ENCODE assay signal across 8 mouse cellular contexts in genomic region chr2:25111184-25111791, GRCm38 (mm10). TPM values are rescaled to one million over a fixed set of nuclear protein-coding genes. Genes with fewer than 3 reads are reported as not detected.
DNase-seq lines count a peak whose midpoint lies in the region; ATAC-seq and TF ChIP-seq lines count a peak whose summit lies in the region.

No protein-coding gene starts in this region.

- H3K27ac ChIP-seq in hindbrain, embryonic 10.5 days: peak overlapping the region; percentile 68
- H3K27ac ChIP-seq in hindbrain, embryonic 14.5 days: no peak overlapping the region
- H3K27ac ChIP-seq in hindbrain, embryonic 16.5 days (ENCODE audit: low read depth, low read length): no peak overlapping the region
- H3K27ac ChIP-seq in lung, embryonic 14.5 days (ENCODE audit: low read depth): peak overlapping the region; percentile 61
- H3K27ac ChIP-seq in left cerebral cortex, adult 2 months: no peak overlapping the region
- H3K27ac ChIP-seq in thymus, adult 2 months (ENCODE audit: control insufficient read depth, insufficient read depth, low read length): no peak overlapping the region

- TF ChIP-seq CTCF in Patski (IDR thresholded peaks at IDR 0.05): no peak
- TF ChIP-seq CTCF in lung, embryonic 14.5 days (IDR thresholded peaks at IDR 0.05; ENCODE audit: low read depth): no peak
- no peak for TF ChIP-seq CTCF in left cerebral cortex, adult 2 months (IDR thresholded peaks at IDR 0.05)
- TF ChIP-seq CTCF in thymus, adult 2 months (IDR thresholded peaks at IDR 0.05; ENCODE audit: borderline replicate concordance, control insufficient read depth, extremely low read depth, insufficient read depth, low read length, poor library complexity): no peak

- H3K4me3 ChIP-seq in hindbrain, embryonic 10.5 days: no peak overlapping the region
- no peak overlapping the region for H3K4me3 ChIP-seq in hindbrain, embryonic 14.5 days (replicated peaks; ENCODE audit: low read length)
- no peak overlapping the region for H3K4me3 ChIP-seq in hindbrain, embryonic 16.5 days (ENCODE audit: low read length)
- no peak overlapping the region for H3K4me3 ChIP-seq in lung, embryonic 14.5 days (ENCODE audit: low read depth, low read length)
- no peak overlapping the region for H3K4me3 ChIP-seq in left cerebral cortex, adult 2 months
- no peak overlapping the region for H3K4me3 ChIP-seq in thymus, adult 2 months (ENCODE audit: control insufficient read depth, insufficient read depth, low read length)

- H3K4me1 ChIP-seq in hindbrain, embryonic 10.5 days (replicated peaks): peaks cover 28% of the 10 kb centered on the region
- H3K4me1 ChIP-seq in hindbrain, embryonic 14.5 days (replicated peaks; ENCODE audit: control insufficient read depth, insufficient read depth, low read length): 0 out of 2 replicates have a peak, but pooled peaks cover 2% of the 10 kb centered on the region
- no peaks in the 10 kb centered on the region for H3K4me1 ChIP-seq in hindbrain, embryonic 16.5 days (ENCODE audit: control insufficient read depth, insufficient read depth, low read depth, low read length)
- H3K4me1 ChIP-seq in lung, embryonic 14.5 days (ENCODE audit: insufficient read depth): no peaks in the 10 kb centered on the region
- H3K4me1 ChIP-seq in thymus, adult 2 months (replicated peaks; ENCODE audit: control insufficient read depth, insufficient read depth, low read length): peaks cover 8% of the 10 kb centered on the region

- H3K9ac ChIP-seq in hindbrain, embryonic 14.5 days: no peak overlapping the region
- H3K9ac ChIP-seq in hindbrain, embryonic 16.5 days (ENCODE audit: low read depth, low read length): no peak overlapping the region
- H3K9ac ChIP-seq in lung, embryonic 14.5 days: no peak overlapping the region

- intact Hi-C loops in left cerebral cortex, adult 2 months (cut with DNase I): no loop called here

- no peaks in the 10 kb centered on the region for H3K36me3 ChIP-seq in hindbrain, embryonic 10.5 days
- H3K36me3 ChIP-seq in hindbrain, embryonic 14.5 days (replicated peaks; ENCODE audit: control insufficient read depth, insufficient read depth): no peaks in the 10 kb centered on the region
- no peaks in the 10 kb centered on the region for H3K36me3 ChIP-seq in hindbrain, embryonic 16.5 days (ENCODE audit: control insufficient read depth, insufficient read depth, low read length)
- H3K36me3 ChIP-seq in lung, embryonic 14.5 days (ENCODE audit: insufficient read depth): no peaks in the 10 kb centered on the region
- no peaks in the 10 kb centered on the region for H3K36me3 ChIP-seq in thymus, adult 2 months (ENCODE audit: control insufficient read depth, insufficient read depth, low read length)

- no peaks in the 10 kb centered on the region for H3K9me3 ChIP-seq in hindbrain, embryonic 10.5 days
- H3K9me3 ChIP-seq in hindbrain, embryonic 14.5 days (ENCODE audit: control insufficient read depth, low read length): no peaks in the 10 kb centered on the region
- no peaks in the 10 kb centered on the region for H3K9me3 ChIP-seq in hindbrain, embryonic 16.5 days (ENCODE audit: control insufficient read depth, low read length)
- no peaks in the 10 kb centered on the region for H3K9me3 ChIP-seq in lung, embryonic 14.5 days (ENCODE audit: low read depth, low read length)

- CTCF ChIA-PET in Patski (lab: Charles Lee): interaction anchor here (1.0 to 1.5 kb wide), 2 partner anchors 9 to 10 kb away, joined by 4 to 5 read pairs; no protein-coding TSS in a partner anchor

- POLR2A ChIA-PET in Patski (lab: Charles Lee): no interaction called here

- H3K4me2 ChIP-seq in hindbrain, embryonic 14.5 days (replicated peaks): no peak overlapping the region
- H3K4me2 ChIP-seq in hindbrain, embryonic 16.5 days (ENCODE audit: low read length): no peak overlapping the region
- H3K4me2 ChIP-seq in lung, embryonic 14.5 days: no peak overlapping the region

- ATAC-seq in hindbrain, embryonic 14.5 days (ENCODE audit: low FRiP score): no peak
- peak; percentile 64 for ATAC-seq in Patski
- peak; percentile 61; the same call in 1 of the 2 replicates for ATAC-seq in hindbrain, embryonic 16.5 days
- ATAC-seq in lung, embryonic 14.5 days (ENCODE audit: insufficient read depth): peak; percentile 70

- in situ Hi-C loops in Patski (cut with MboI; ENCODE audit: low pct_unique_long_range_greater_than_20kb): no loop called here

- peak; percentile 19 for DNase-seq in hindbrain, embryonic 10.5 days (ENCODE audit: low spot score)
- DNase-seq in hindbrain, embryonic 14.5 days (ENCODE audit: low spot score): no peak
- DNase-seq in Patski (ENCODE audit: low read depth, low spot score): no peak
- peak; percentile 36 for DNase-seq in lung, embryonic 14.5 days
- DNase-seq in left cerebral cortex, adult 2 months (ENCODE audit: extremely low spot score in 1 of 2, low spot score in 2 of 2): no peak
- DNase-seq in layer of hippocampus, postnatal 25 days (ENCODE audit: extremely low spot score in 1 of 2, low spot score in 1 of 2): no peak
- DNase-seq in thymus, adult 2 months: no peak

- H3K27me3 ChIP-seq in hindbrain, embryonic 10.5 days (ENCODE audit: insufficient read depth, poor library complexity, severe bottlenecking): no peaks in the 10 kb centered on the region
- no peaks in the 10 kb centered on the region for H3K27me3 ChIP-seq in hindbrain, embryonic 14.5 days (ENCODE audit: control insufficient read depth, insufficient read depth, low read length)
- H3K27me3 ChIP-seq in Patski: no peaks in the 10 kb centered on the region
- no peaks in the 10 kb centered on the region for H3K27me3 ChIP-seq in hindbrain, embryonic 16.5 days (replicated peaks; ENCODE audit: control insufficient read depth, insufficient read depth, low read length)
- H3K27me3 ChIP-seq in lung, embryonic 14.5 days (ENCODE audit: insufficient read depth, low read length): no peaks in the 10 kb centered on the region
- H3K27me3 ChIP-seq in thymus, adult 2 months (ENCODE audit: control insufficient read depth, insufficient read depth, low read length): no peaks in the 10 kb centered on the region

- no peak for TF ChIP-seq POLR2A in thymus, adult 2 months (IDR thresholded peaks at IDR 0.05; ENCODE audit: control insufficient read depth, extremely low read depth, insufficient read depth, low read length, poor library complexity)

- WGBS in hindbrain, embryonic 10.5 days: 53% methylated on average over 9 of the region's 9 CpGs
- WGBS in hindbrain, embryonic 14.5 days: 44% methylated on average over 9 of the region's 9 CpGs
- 48% methylated on average over 9 of the region's 9 CpGs for WGBS in hindbrain, embryonic 16.5 days
- 51% methylated on average over 9 of the region's 9 CpGs for WGBS in lung, embryonic 14.5 days
- WGBS in thymus, adult 2 months: 6% methylated on average over 9 of the region's 9 CpGs

RNA-seq across cellular contexts. Expression of gene Noxa1, which starts 16.3 kb away (rescaled TPM):
- polyA plus RNA-seq in hindbrain, embryonic 10.5 days (2016; fragmentation: Nextera tagmentation; extraction: Ambion mirVana): 0.22 and 0.38 TPM in 2 replicates
- polyA plus RNA-seq in hindbrain, embryonic 14.5 days (2014; fragmentation: Nextera tagmentation; extraction: Ambion mirVana): not detected in 2 replicates
- polyA plus RNA-seq in Patski (2021): not detected
- polyA plus RNA-seq in hindbrain, embryonic 16.5 days (2015; fragmentation: Nextera tagmentation; extraction: Ambion mirVana): not detected in 2 replicates
- 0.41 and 0.68 TPM in 2 replicates for polyA plus RNA-seq in lung, embryonic 14.5 days (2014; fragmentation: Nextera tagmentation; extraction: Ambion mirVana)
- not detected for total RNA-seq in left cerebral cortex, adult 2 months (2021)
- total RNA-seq in layer of hippocampus, postnatal 25 days (2021): not detected
- polyA plus RNA-seq in thymus, adult 2 months (2012; rRNA removed): 0.24 and 0.44 TPM in 2 replicates

RNA-seq across cellular contexts. Expression of gene Entpd8, which starts 31.2 kb away (rescaled TPM):
- not detected in 2 replicates for polyA plus RNA-seq in hindbrain, embryonic 10.5 days (2016; fragmentation: Nextera tagmentation; extraction: Ambion mirVana)
- polyA plus RNA-seq in hindbrain, embryonic 14.5 days (2014; fragmentation: Nextera tagmentation; extraction: Ambion mirVana): 0.21 TPM in 1 of 2 replicates, not detected in the other
- polyA plus RNA-seq in Patski (2021): not detected
- not detected in 2 replicates for polyA plus RNA-seq in hindbrain, embryonic 16.5 days (2015; fragmentation: Nextera tagmentation; extraction: Ambion mirVana)
- polyA plus RNA-seq in lung, embryonic 14.5 days (2014; fragmentation: Nextera tagmentation; extraction: Ambion mirVana): not detected in 2 replicates
- total RNA-seq in left cerebral cortex, adult 2 months (2021): not detected
- not detected for total RNA-seq in layer of hippocampus, postnatal 25 days (2021)
- polyA plus RNA-seq in thymus, adult 2 months (2012; rRNA removed): 0.58 and 0.91 TPM in 2 replicates

RNA-seq across cellular contexts. Expression of gene Nsmf, which starts 57.1 kb away (rescaled TPM):
- 72.2 and 89.0 TPM in 2 replicates for polyA plus RNA-seq in hindbrain, embryonic 10.5 days (2016; fragmentation: Nextera tagmentation; extraction: Ambion mirVana)
- polyA plus RNA-seq in hindbrain, embryonic 14.5 days (2014; fragmentation: Nextera tagmentation; extraction: Ambion mirVana): 117 and 126 TPM in 2 replicates
- polyA plus RNA-seq in Patski (2021): 120 TPM
- 173 and 174 TPM in 2 replicates for polyA plus RNA-seq in hindbrain, embryonic 16.5 days (2015; fragmentation: Nextera tagmentation; extraction: Ambion mirVana)
- polyA plus RNA-seq in lung, embryonic 14.5 days (2014; fragmentation: Nextera tagmentation; extraction: Ambion mirVana): 59.9 and 67.8 TPM in 2 replicates
- total RNA-seq in left cerebral cortex, adult 2 months (2021): 100 to 1,000 TPM; 442 to 471 TPM
- total RNA-seq in layer of hippocampus, postnatal 25 days (2021): 100 to 1,000 TPM; 985 to 995 TPM
- 41.6 and 50.4 TPM in 2 replicates for polyA plus RNA-seq in thymus, adult 2 months (2012; rRNA removed)

Comparison
In these comparisons a context has a peak if more than half of its experiments do, and no peak if none do; other contexts are left out.
1. DNase-seq: peak in hindbrain, embryonic 10.5 days (single experiment) and lung, embryonic 14.5 days (single experiment); none in hindbrain, embryonic 14.5 days (single experiment), Patski (single experiment), left cerebral cortex, adult 2 months (0 of 2), layer of hippocampus, postnatal 25 days (0 of 2) and thymus, adult 2 months (single experiment).
2. H3K27ac ChIP-seq: peak in hindbrain, embryonic 10.5 days (single experiment) and lung, embryonic 14.5 days (single experiment); none in hindbrain, embryonic 14.5 days (single experiment), hindbrain, embryonic 16.5 days (single experiment), left cerebral cortex, adult 2 months (single experiment) and thymus, adult 2 months (single experiment).